Mouse (Mus musculus) cerebellum, adult 9-11 months (tissue): ENCODE results near the gene Dars.
"Not testable (repeated sequence)": the region's sequence is repeated elsewhere in the genome, so short reads cannot be mapped to it uniquely, and the experiment has no call there.

Source experiments
- DNase-seq: peaks from one replicate; pipeline ENCODE4 v3.0.0; 2022

The Dars gene

DNA sequence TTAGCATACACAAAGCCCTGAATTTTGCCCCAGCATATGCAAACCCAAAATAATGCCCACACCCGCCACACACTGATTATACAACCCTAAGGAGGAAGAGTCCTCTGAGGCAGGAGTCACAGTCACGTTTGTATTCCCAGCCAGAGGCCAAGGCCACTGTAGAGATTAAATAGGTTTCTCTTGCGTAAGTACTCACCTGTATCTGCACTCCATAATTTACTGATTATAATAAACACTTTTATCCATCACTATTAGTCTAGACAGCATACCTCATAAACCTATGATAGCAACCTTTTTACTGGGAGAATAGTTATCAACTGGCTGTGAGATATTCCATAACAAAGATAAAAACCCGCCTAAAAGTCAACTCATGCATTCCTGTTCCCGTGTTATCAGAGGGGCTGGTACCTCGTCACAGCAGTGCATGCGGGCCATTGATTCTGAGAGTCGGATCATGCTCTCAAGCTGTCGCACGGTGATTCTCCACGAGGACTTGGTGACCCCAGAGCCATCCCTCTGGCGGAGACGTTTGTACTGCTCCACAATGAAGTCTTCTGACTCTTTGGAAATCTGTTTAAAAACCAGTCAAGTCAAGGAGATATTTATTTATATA is 79.4 kb downstream of the Dars start:
- no peak for DNase-seq

DNA sequence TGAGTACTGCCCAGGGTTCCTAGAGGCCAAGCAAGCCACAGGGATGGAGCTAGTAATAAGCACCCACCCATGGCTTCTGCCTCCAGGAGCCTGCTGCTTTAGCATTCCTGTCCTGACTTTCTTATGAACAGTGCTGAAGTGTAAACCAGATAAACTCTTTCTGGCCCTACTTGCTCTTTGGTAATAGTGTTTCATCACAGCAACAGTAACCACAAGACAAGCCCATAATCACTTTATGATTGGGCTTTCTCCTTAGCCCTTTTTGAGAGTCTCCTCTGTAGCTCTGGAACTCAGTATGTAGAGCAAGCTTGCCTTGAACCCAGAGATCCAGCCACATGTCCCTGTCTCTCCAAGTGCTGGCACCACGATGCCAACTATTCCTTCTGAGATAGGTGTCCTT is 86.9 kb downstream of the Dars start:
- DNase-seq: no peak

DNA sequence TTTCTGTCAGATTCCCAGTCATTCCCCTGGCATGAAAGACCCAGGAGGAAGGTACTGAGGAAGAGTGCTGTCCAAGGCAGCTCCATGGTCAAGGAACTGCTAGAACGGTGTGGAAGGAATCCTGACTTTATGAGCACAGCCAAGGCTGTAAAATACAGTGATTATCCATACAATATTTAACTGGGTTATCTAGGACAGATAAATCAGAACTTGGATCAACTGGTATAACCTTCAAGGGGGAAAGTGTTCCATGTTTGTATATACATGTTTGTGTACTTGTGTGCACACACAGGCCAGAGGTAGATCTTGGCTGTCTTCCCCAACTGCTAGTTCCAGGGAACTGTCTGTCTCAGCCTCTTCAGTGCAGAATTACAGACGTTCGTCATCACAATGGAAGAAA is 89.0 kb downstream of the Dars start, which contains the start of gene Lct:
Lct (minus strand) TSS at position 101 of the 400 bp plus-strand sequence.
- DNase-seq: no peak

DNA sequence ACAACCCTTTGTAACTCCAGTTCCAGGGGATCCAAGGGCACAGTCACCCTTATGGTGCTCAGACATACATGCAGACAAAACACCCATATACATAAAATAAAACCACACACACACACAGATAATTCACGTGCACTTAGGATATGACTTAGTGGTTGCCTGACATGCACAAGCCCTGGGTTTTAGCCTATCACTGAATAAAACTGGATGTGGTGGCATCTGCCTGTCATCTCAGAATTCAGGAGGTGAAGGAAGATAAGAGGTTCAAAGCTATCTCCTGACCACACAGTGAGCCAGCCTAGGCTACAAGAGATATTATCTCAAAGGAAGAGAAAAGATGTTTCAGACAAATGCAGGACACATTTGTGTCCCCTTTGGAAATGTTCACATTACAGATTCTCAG is 90.0 kb downstream of the Dars start:
- no peak for DNase-seq

DNA sequence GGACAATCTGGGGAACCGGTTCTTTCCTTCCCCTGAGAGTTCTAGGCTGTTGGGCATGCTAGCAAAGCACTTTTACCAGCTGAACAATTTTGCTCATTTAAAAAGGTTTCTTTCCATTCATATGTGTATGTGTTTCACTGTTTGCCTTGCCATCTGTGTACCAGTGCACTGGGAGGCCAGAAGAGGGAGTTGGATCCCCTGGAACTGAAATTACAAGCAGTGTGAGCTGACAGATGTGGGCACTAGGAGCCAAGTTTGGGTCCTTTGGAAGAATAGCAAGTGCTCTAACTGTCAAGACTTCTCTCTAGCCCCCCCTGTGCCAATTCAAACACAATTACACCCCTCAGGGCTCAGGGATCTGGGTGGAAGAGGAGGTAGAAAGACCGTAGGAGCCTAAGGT is 92.4 kb downstream of the Dars start:
- no peak for DNase-seq

DNA sequence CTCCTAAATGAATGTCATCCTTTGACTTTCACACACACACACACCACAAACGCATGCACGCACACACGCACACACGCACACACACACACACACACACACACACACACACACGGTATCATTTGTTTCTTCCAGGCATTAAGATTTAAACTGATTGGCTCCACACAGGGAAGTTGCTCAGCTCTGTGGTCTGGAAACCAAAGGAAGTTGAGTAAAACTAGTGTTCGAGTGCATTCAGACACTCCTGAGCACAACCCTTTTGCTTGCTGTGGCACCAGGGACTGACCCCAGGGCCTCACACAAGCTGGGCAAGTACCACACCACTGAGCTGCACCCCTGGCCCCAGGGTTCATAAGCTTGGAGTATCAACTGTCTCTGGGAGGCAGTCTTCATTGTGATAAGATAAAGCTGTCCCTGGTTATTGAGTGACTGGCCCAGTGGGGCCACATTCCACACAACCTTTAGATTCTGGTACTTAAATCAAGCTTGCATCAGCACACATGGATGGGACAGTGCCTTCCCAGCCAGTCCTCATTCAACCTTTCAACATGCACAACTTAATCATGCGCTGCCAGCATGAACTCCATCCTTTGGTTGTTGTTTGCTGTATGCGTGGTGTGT is 94.0 kb downstream of the Dars start:
- no peak for DNase-seq

DNA sequence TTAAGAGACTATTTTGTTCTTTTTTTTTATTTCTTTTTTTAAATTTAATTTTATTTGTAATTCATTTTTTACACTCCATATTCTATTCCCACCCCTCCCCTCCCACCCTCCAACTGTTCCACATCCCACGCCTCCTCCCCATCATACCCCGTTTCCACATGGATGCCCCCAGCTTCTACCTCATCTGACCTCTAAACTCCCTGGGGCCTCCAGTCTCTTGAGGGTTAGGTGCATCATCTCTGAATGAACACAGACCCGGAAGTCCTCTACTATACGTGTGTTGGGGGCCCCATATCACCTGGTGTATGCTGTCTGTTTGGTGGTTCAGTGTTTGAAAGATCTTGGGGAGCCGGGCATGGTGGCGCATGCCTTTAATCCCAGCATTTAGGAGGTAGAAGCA is 97.9 kb downstream of the Dars start:
- DNase-seq: not testable (repeated sequence)

DNA sequence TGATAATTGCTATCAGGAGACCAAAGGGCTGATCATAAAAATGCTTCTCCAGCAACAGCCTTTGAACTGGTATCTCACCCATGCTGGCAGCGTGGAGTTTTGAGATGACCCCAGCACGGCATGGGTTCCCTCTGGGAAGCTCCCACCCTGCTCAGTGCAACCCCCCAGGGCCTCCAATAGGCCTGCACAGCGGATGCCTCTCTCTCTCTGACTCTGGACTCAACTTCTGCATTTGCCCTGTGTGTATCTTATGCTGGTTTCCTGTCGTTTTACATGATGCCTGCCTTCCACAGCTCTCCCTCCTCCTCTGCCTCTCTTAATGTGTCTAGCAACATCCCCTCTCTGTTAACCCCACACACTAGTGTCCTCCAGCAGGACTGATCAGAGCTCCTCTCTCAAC is 102.5 kb downstream of the Dars start:
- no peak for DNase-seq
